Comparison of ENCODE assay signal across 13 mouse cellular contexts in genomic region chr3:145969031-145969501, GRCm38 (mm10). TPM values are rescaled to one million over a fixed set of nuclear protein-coding genes. Genes with fewer than 3 reads are reported as not detected.
DNase-seq lines count a peak whose midpoint lies in the region; ATAC-seq and TF ChIP-seq lines count a peak whose summit lies in the region.
"Had no signal": no experiment of that assay in that cellular context is flagged by ENCODE, and none has a peak within 500 bp of the region (broad histone marks: within the 10 kb centered on the region; RNA-seq: fewer than 3 reads in every experiment).

No protein-coding gene starts in this region.

- no peak; the same call in 1 of the 2 replicates for TF ChIP-seq EP300 in CH12.LX (IDR thresholded peaks at IDR 0.05; ENCODE audit: low read length)
- TF ChIP-seq EP300 in liver, embryonic 14.5 days (IDR thresholded peaks at IDR 0.05; ENCODE audit: low read depth) = no peak

- WGBS in heart, embryonic 15.5 days = 45% methylated on average over 14 of the region's 14 CpGs
- WGBS in liver, embryonic 14.5 days (ENCODE audit: insufficient replicate concordance) = 23% methylated on average over 14 of the region's 14 CpGs
- WGBS in forebrain, postnatal 0 days = 62% methylated on average over 14 of the region's 14 CpGs

- H3K27ac ChIP-seq in heart, embryonic 15.5 days = peak overlapping the region; percentile 56
- no peak overlapping the region for H3K27ac ChIP-seq in CH12.LX (ENCODE audit: insufficient read depth, low read depth)
- H3K27ac ChIP-seq in liver, embryonic 14.5 days = no peak overlapping the region
- no peak overlapping the region for H3K27ac ChIP-seq in forebrain, postnatal 0 days (ENCODE audit: low read depth, low read length)
- H3K27ac ChIP-seq: gastrocnemius, adult 2 months; limb, embryonic 15.5 days; neural tube, embryonic 13.5 days had no signal

- TF ChIP-seq CTCF in CH12.LX (conservative IDR thresholded peaks at IDR 0.05 in 1 of 2, IDR thresholded peaks at IDR 0.05 in 1 of 2; ENCODE audit: low read depth in 2 of 2, low read length in 2 of 2) = no peak
- TF ChIP-seq CTCF in liver, embryonic 14.5 days (IDR thresholded peaks at IDR 0.05; ENCODE audit: low read depth) = no peak
- TF ChIP-seq CTCF in forebrain, postnatal 0 days (IDR thresholded peaks at IDR 0.05; ENCODE audit: low read depth) = no peak

- H3K9ac ChIP-seq in heart, embryonic 15.5 days = no peak overlapping the region
- H3K9ac ChIP-seq in CH12.LX (ENCODE audit: insufficient read depth, low read depth) = no peak overlapping the region
- H3K9ac ChIP-seq in liver, embryonic 14.5 days (replicated peaks) = no peak overlapping the region
- H3K9ac ChIP-seq in forebrain, postnatal 0 days = no peak overlapping the region
- H3K9ac ChIP-seq: limb, embryonic 15.5 days; neural tube, embryonic 13.5 days had no signal

- H3K4me2 ChIP-seq in heart, embryonic 15.5 days = 0 out of 2 replicates have a peak overlapping the region, but pooled peaks have one; percentile 24
- H3K4me2 ChIP-seq in CH12.LX (ENCODE audit: insufficient read depth, low read depth, poor library complexity, severe bottlenecking) = no peak overlapping the region
- no peak overlapping the region; the same call in 1 of the 2 replicates for H3K4me2 ChIP-seq in liver, embryonic 14.5 days (ENCODE audit: low read depth)
- no peak overlapping the region for H3K4me2 ChIP-seq in forebrain, postnatal 0 days (ENCODE audit: low read depth)
- H3K4me2 ChIP-seq: limb, embryonic 15.5 days; neural tube, embryonic 13.5 days had no signal

- no peaks in the 10 kb centered on the region for H3K79me2 ChIP-seq in CH12.LX (replicated peaks; ENCODE audit: control insufficient read depth, extremely low read depth, insufficient read depth, poor library complexity, severe bottlenecking)

- in situ Hi-C loops in CH12.LX (cut with MboI; ENCODE audit: low pct_ligation_motif_present, low pct_unique_long_range_greater_than_20kb, low sequenced_read_pairs) = no loop called here

- no peak for DNase-seq in heart, postnatal 36 days
- peak; percentile 77 for DNase-seq in CH12.LX (ENCODE audit: extremely low read depth)
- no peak for DNase-seq in liver, embryonic 14.5 days (ENCODE audit: low read depth in 3 of 3, low spot score in 3 of 3)
- no peak for DNase-seq in adrenal gland, postnatal 25 days
- DNase-seq in adrenal gland, postnatal 10 days = no peak
- no peak for DNase-seq in forebrain, postnatal 0 days
- DNase-seq: adrenal gland, postnatal 36 days; gastrocnemius, adult 2 months had no signal

- intact Hi-C loops in heart, postnatal 36 days (cut with DNase I) = no loop called here

- no peak for TF ChIP-seq POLR2A in CH12.LX (IDR thresholded peaks at IDR 0.05; ENCODE audit: low read depth, low read length)

- peaks cover 44% of the 10 kb centered on the region for H3K4me1 ChIP-seq in heart, embryonic 15.5 days (replicated peaks)
- H3K4me1 ChIP-seq in CH12.LX (ENCODE audit: control insufficient read depth in 1 of 2, insufficient read depth in 2 of 2) = peaks cover 0 to 12% of the 10 kb centered on the region in 2 experiments; a peak in 2 of 4 replicates
- peaks cover 2 to 10% of the 10 kb centered on the region in 2 experiments; a peak in 1 of 4 replicates for H3K4me1 ChIP-seq in liver, embryonic 14.5 days (replicated peaks; ENCODE audit: control insufficient read depth in 2 of 2, insufficient read depth in 2 of 2, low read length in 1 of 2)
- H3K4me1 ChIP-seq in forebrain, postnatal 0 days (ENCODE audit: insufficient read depth) = no peaks in the 10 kb centered on the region

- no peaks in the 10 kb centered on the region for H3K27me3 ChIP-seq in heart, embryonic 15.5 days
- H3K27me3 ChIP-seq in CH12.LX (replicated peaks) = no peaks in the 10 kb centered on the region
- no peaks in the 10 kb centered on the region for H3K27me3 ChIP-seq in liver, embryonic 14.5 days (ENCODE audit: control insufficient read depth, insufficient read depth, low read length)
- no peaks in the 10 kb centered on the region for H3K27me3 ChIP-seq in forebrain, postnatal 0 days (ENCODE audit: insufficient read depth, low read length)
- H3K27me3 ChIP-seq: limb, embryonic 15.5 days had no signal

- no peak for ATAC-seq in heart, embryonic 15.5 days (replicated peaks; ENCODE audit: insufficient number of reproducible peaks, insufficient read depth, low FRiP score, low read depth)
- peak; percentile 96 to 97 for ATAC-seq in hematopoietic stem cell, adult 5-6 weeks (replicated peaks in 1 of 2; ENCODE audit: insufficient read depth in 1 of 2, low FRiP score in 2 of 2, low TSS enrichment in 1 of 2, low read depth in 1 of 2, poor library complexity in 2 of 2, severe bottlenecking in 2 of 2)
- 0 out of 2 replicates have a peak, but pooled peaks have one; percentile 33 for ATAC-seq in liver, embryonic 14.5 days (ENCODE audit: insufficient read depth)
- no peak for ATAC-seq in forebrain, postnatal 0 days
- ATAC-seq: intestine, embryonic 16.5 days had no signal

- peaks cover 2% of the 10 kb centered on the region for H3K9me3 ChIP-seq in heart, embryonic 15.5 days (replicated peaks)
- peaks cover 6% of the 10 kb centered on the region for H3K9me3 ChIP-seq in CH12.LX (replicated peaks; ENCODE audit: low read length)
- no peaks in the 10 kb centered on the region for H3K9me3 ChIP-seq in liver, embryonic 14.5 days (ENCODE audit: control insufficient read depth, low read length)
- no peaks in the 10 kb centered on the region for H3K9me3 ChIP-seq in forebrain, postnatal 0 days (ENCODE audit: low read length)
- H3K9me3 ChIP-seq: limb, embryonic 15.5 days had no signal

- dilution Hi-C loops in CH12.LX (cut with MboI; ENCODE audit: extremely low pct_ligation_motif_present, extremely low pct_unique_long_range_greater_than_20kb, low sequenced_read_pairs) = no loop called here

- H3K36me3 ChIP-seq in heart, embryonic 15.5 days = no peaks in the 10 kb centered on the region
- no peaks in the 10 kb centered on the region for H3K36me3 ChIP-seq in CH12.LX (replicated peaks in 1 of 2; ENCODE audit: control insufficient read depth in 1 of 2, insufficient read depth in 1 of 2, low read length in 1 of 2)
- no peaks in the 10 kb centered on the region for H3K36me3 ChIP-seq in liver, embryonic 14.5 days (replicated peaks; ENCODE audit: control insufficient read depth, insufficient read depth, low read depth)
- no peaks in the 10 kb centered on the region for H3K36me3 ChIP-seq in forebrain, postnatal 0 days (ENCODE audit: insufficient read depth)
- H3K36me3 ChIP-seq: limb, embryonic 15.5 days; neural tube, embryonic 13.5 days had no signal

- no peak overlapping the region for H3K4me3 ChIP-seq in heart, embryonic 15.5 days
- peak overlapping the region in 1 of 3 experiments; percentile 4 for H3K4me3 ChIP-seq in CH12.LX (replicated peaks in 1 of 3; ENCODE audit: low read depth in 2 of 3, low read length in 2 of 3, poor library complexity in 1 of 3)
- no peak overlapping the region for H3K4me3 ChIP-seq in liver, embryonic 14.5 days (ENCODE audit: insufficient read depth in 1 of 2, low read depth in 2 of 2, low read length in 2 of 2)
- H3K4me3 ChIP-seq in forebrain, postnatal 0 days (ENCODE audit: low read depth, low read length) = no peak overlapping the region
- H3K4me3 ChIP-seq: gastrocnemius, adult 2 months; limb, embryonic 15.5 days; neural tube, embryonic 13.5 days had no signal

- TF ChIP-seq RAD21 in CH12.LX (IDR thresholded peaks at IDR 0.05; ENCODE audit: low read depth, low read length) = no peak; the same call in 1 of the 2 replicates

TF ChIP-seq in CH12.LX, 34 proteins besides CTCF, POLR2A, EP300 and RAD21 (continues in another document):
- TF ChIP-seq BHLHE40 (IDR thresholded peaks at IDR 0.05; ENCODE audit: low read depth, low read length) = peak; percentile 86

RNA-seq across cellular contexts. Expression of gene Syde2, which starts 18.6 kb away (rescaled TPM):
- polyA plus RNA-seq in heart, embryonic 15.5 days (2015; fragmentation: Nextera tagmentation; extraction: Ambion mirVana) = 8.3 and 8.6 TPM in 2 replicates
- 10 to 100 TPM; 13.8 to 18.6 TPM for total RNA-seq in heart, postnatal 36 days (2021)
- total RNA-seq in CH12.LX (2012; rRNA removed) (not detected in 2 replicates), CH12.LX (2014; rRNA removed) (0.30 and 0.31 TPM in 2 replicates)
- polyA plus RNA-seq in CH12.LX (2012; ENCODE audit: insufficient read length, low read depth) = 0.10 TPM in 2 replicates
- total RNA-seq in hematopoietic stem cell, adult 5-6 weeks (2017) = 14.0 and 22.6 TPM in 2 replicates
- 0.53 and 0.79 TPM in 2 replicates for polyA plus RNA-seq in liver, embryonic 14.5 days (2012; rRNA removed)
- polyA plus RNA-seq in liver, embryonic 14.5 days (2014; fragmentation: Nextera tagmentation; extraction: Ambion mirVana) = 0.68 and 0.69 TPM in 2 replicates
- total RNA-seq in adrenal gland, postnatal 25 days (2021) = 7.9 and 9.2 TPM in 2 replicates
- 1 to 10 TPM; 6.3 to 7.9 TPM for total RNA-seq in adrenal gland, postnatal 10 days (2021)
- total RNA-seq in forebrain, postnatal 0 days (2014; rRNA removed) = 5.1 and 5.7 TPM in 2 replicates
- polyA plus RNA-seq in forebrain, postnatal 0 days (2015; fragmentation: Nextera tagmentation; extraction: Ambion mirVana) = 0.34 and 0.45 TPM in 2 replicates

RNA-seq across cellular contexts. Expression of gene 2410004B18Rik, which starts 31.3 kb away (rescaled TPM):
- 39.3 and 45.4 TPM in 2 replicates for polyA plus RNA-seq in heart, embryonic 15.5 days (2015; fragmentation: Nextera tagmentation; extraction: Ambion mirVana)
- 10 to 100 TPM; 16.0 to 16.6 TPM for total RNA-seq in heart, postnatal 36 days (2021)
- 51.9 and 77.1 TPM in 2 replicates for total RNA-seq in CH12.LX (2012; rRNA removed)
- total RNA-seq in CH12.LX (2014; rRNA removed) = 123 and 155 TPM in 2 replicates
- polyA plus RNA-seq in CH12.LX (2012; ENCODE audit: insufficient read length, low read depth) = 130 and 138 TPM in 2 replicates
- 16.6 and 39.2 TPM in 2 replicates for total RNA-seq in hematopoietic stem cell, adult 5-6 weeks (2017)
- 6.2 and 7.8 TPM in 2 replicates for polyA plus RNA-seq in liver, embryonic 14.5 days (2012; rRNA removed)
- 14.4 and 17.4 TPM in 2 replicates for polyA plus RNA-seq in liver, embryonic 14.5 days (2014; fragmentation: Nextera tagmentation; extraction: Ambion mirVana)
- 23.7 and 28.7 TPM in 2 replicates for total RNA-seq in adrenal gland, postnatal 25 days (2021)
- total RNA-seq in adrenal gland, postnatal 10 days (2021) = 10 to 100 TPM; 21.4 to 22.3 TPM
- 57.5 and 71.2 TPM in 2 replicates for total RNA-seq in forebrain, postnatal 0 days (2014; rRNA removed)
- 96.4 and 97.3 TPM in 2 replicates for polyA plus RNA-seq in forebrain, postnatal 0 days (2015; fragmentation: Nextera tagmentation; extraction: Ambion mirVana)

RNA-seq across cellular contexts. Expression of gene Bcl10, which starts 46.5 kb away (rescaled TPM):
- polyA plus RNA-seq in heart, embryonic 15.5 days (2015; fragmentation: Nextera tagmentation; extraction: Ambion mirVana) = 38.2 and 38.5 TPM in 2 replicates
- total RNA-seq in heart, postnatal 36 days (2021) = 10 to 100 TPM; 18.2 to 19.6 TPM
- total RNA-seq in CH12.LX (2012; rRNA removed) (68.8 and 73.6 TPM in 2 replicates), CH12.LX (2014; rRNA removed) (166 and 177 TPM in 2 replicates)
- 79.0 and 103 TPM in 2 replicates for polyA plus RNA-seq in CH12.LX (2012; ENCODE audit: insufficient read length, low read depth)
- total RNA-seq in hematopoietic stem cell, adult 5-6 weeks (2017) = 56.9 and 62.3 TPM in 2 replicates
- polyA plus RNA-seq in liver, embryonic 14.5 days (2012; rRNA removed) = 5.8 and 7.4 TPM in 2 replicates
- 16.5 and 18.5 TPM in 2 replicates for polyA plus RNA-seq in liver, embryonic 14.5 days (2014; fragmentation: Nextera tagmentation; extraction: Ambion mirVana)
- total RNA-seq in adrenal gland, postnatal 25 days (2021) = 24.5 and 25.1 TPM in 2 replicates
- 10 to 100 TPM; 24.3 to 25.5 TPM for total RNA-seq in adrenal gland, postnatal 10 days (2021)
- total RNA-seq in forebrain, postnatal 0 days (2014; rRNA removed) = 30.5 and 33.2 TPM in 2 replicates
- 34.4 and 38.1 TPM in 2 replicates for polyA plus RNA-seq in forebrain, postnatal 0 days (2015; fragmentation: Nextera tagmentation; extraction: Ambion mirVana)

Comparison
In these comparisons a context has a peak if more than half of its experiments do, and no peak if none do; other contexts are left out.
1. ATAC-seq: peak in hematopoietic stem cell, adult 5-6 weeks (2 of 2) and liver, embryonic 14.5 days (single experiment); none in heart, embryonic 15.5 days (single experiment) and forebrain, postnatal 0 days (single experiment).